Mouse (Mus musculus) brain, embryonic 14.5 days (tissue): Measurements from ENCODE around the gene A430089I19Rik. TPM values are rescaled to one million over a fixed set of nuclear protein-coding genes. Genes with fewer than 3 reads are reported as not detected.
"Not testable (repeated sequence)": the region's sequence is repeated elsewhere in the genome, so short reads cannot be mapped to it uniquely, and the experiment has no call there.

Experiments
- DNase-seq: peaks from one replicate; pipeline ENCODE4 v3.0.0-alpha.2; 2011; ENCODE audit warnings: low read depth
- polyA plus RNA-seq: library from polyadenylated mRNA; depleted of rRNA; stranded (reverse); fragments of >200 nt; gene quantifications from 2 replicates; pipeline ENCODE4 v1.2.3, GENCODE M21; 2012; rRNA removed

A430089I19Rik gene
- polyA plus RNA-seq, result not detected in 2 replicates

GRCm38 (mm10) chr5:94306696-94307095 lies at the start of gene A430089I19Rik:
Gene A430089I19Rik, minus strand, starts transcription at chr5:94306796.
- not testable (repeated sequence) for DNase-seq

DNA sequence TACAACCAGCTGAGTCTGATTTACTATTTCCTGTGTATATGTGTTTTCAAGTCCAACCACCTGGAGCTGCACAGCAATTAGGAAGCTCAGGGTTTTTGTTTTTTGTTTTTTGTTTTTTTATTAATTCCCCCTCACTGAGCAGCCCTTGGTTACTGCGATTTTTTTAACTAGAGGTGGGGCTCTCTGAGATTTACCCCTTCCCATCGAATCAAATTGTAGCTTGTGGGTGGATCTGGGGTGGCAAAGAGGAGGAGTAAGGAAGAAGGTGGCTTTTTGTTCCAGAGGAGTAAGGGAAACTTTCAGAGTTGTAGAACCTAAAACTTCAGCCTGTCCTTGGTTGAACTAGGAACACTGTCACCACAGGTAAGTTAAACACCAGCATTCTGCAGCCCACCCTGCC lies 32.9 kb upstream of the A430089I19Rik start, which contains the start of gene AA792892:
Gene AA792892 (plus strand): TSS at position 301 of the 400 bp plus-strand sequence.
- DNase-seq, result not testable (repeated sequence)

- not testable (repeated sequence) for DNase-seq
Observed at GRCm38 (mm10) chr5:94314135-94314534, 7.5 kb upstream of the A430089I19Rik start, which contains the start of gene Gm6502. Gene Gm6502, plus strand, starts transcription at chr5:94314435.

Other genes with a start within 250 kb of the A430089I19Rik start
- gene BC061212, start 236.3 kb downstream of the A430089I19Rik start, polyA plus RNA-seq, result not detected in 2 replicates
- not detected in 2 replicates for gene Gm6351, start 230.4 kb downstream of the A430089I19Rik start, polyA plus RNA-seq
- not detected in 2 replicates for gene Gm3106, start 88.8 kb downstream of the A430089I19Rik start, polyA plus RNA-seq
- gene Gm6502, start 7.6 kb upstream of the A430089I19Rik start, polyA plus RNA-seq, result not detected in 2 replicates
- not detected in 2 replicates for gene AA792892, start 33.0 kb upstream of the A430089I19Rik start, polyA plus RNA-seq
- gene Gm7682, start 139.0 kb upstream of the A430089I19Rik start, polyA plus RNA-seq, result not detected in 2 replicates
- not detected in 2 replicates for gene Gm3139, start 219.5 kb upstream of the A430089I19Rik start, polyA plus RNA-seq